Mouse (Mus musculus) MEL (cell line): Measurements from ENCODE around the gene Gm3594. TPM values are rescaled to one million over a fixed set of nuclear protein-coding genes. Genes with fewer than 3 reads are reported as not detected.
"Not testable (repeated sequence)": the region's sequence is repeated elsewhere in the genome, so short reads cannot be mapped to it uniquely, and the experiment has no call there.

Source experiments
- DNase-seq: peaks from one replicate; pipeline ENCODE4 v3.0.0; 2011; ENCODE audit warnings: low read depth, low spot score
- H3K27ac ChIP-seq: 2 replicates; pipeline ENCODE4 v1.5.1; 2012; ENCODE audit warnings: low read depth, mild to moderate bottlenecking, control low read depth, low read length, moderate library complexity; ENCODE audit not compliant: control insufficient read depth
- H3K27me3 ChIP-seq, 2 experiments: fragments of 150-350 bp in 1 of 2; sonication (generic) in 1 of 2; 2 replicates each; pipeline ENCODE4 v1.6.1; 2012; ENCODE audit warnings: low read length in 2 of 2, mild to moderate bottlenecking in 2 of 2, improper control_type of control experiment in 1 of 2, moderate library complexity in 1 of 2; ENCODE audit not compliant: insufficient read depth in 2 of 2, control insufficient read depth in 1 of 2
- H3K36me3 ChIP-seq, 2 experiments: 2 replicates each; pipeline ENCODE4 v1.6.1; 2012 to 2014; ENCODE audit warnings: low read length in 2 of 2, improper control_type of control experiment in 1 of 2, inconsistent platforms in 1 of 2, mild to moderate bottlenecking in 1 of 2; ENCODE audit not compliant: insufficient read depth in 2 of 2, control insufficient read depth in 1 of 2
- H3K4me1 ChIP-seq, 2 experiments: fragments of 150-350 bp in 1 of 2; sonication (generic) in 1 of 2; 2 replicates each; pipeline ENCODE4 v1.6.1; 2012; ENCODE audit warnings: low read length in 2 of 2, improper control_type of control experiment in 1 of 2, mild to moderate bottlenecking in 1 of 2; ENCODE audit not compliant: insufficient read depth in 2 of 2, control insufficient read depth in 1 of 2
- H3K4me3 ChIP-seq, 2 experiments: fragments of 150-350 bp in 1 of 2; sonication (generic) in 1 of 2; 2 replicates each; pipeline ENCODE4 v1.5.1; 2012; ENCODE audit warnings: low read depth in 2 of 2, low read length in 2 of 2, mild to moderate bottlenecking in 2 of 2, moderate library complexity in 2 of 2, control low read depth in 1 of 2, improper control_type of control experiment in 1 of 2; ENCODE audit not compliant: control insufficient read depth in 1 of 2, insufficient read depth in 1 of 2
- H3K79me2 ChIP-seq: 2 replicates; pipeline ENCODE4 v1.6.1; 2012; ENCODE audit warnings: mild to moderate bottlenecking, low read length, moderate library complexity; ENCODE audit not compliant: control insufficient read depth, poor library complexity, insufficient read depth
- H3K9ac ChIP-seq: 2 replicates; pipeline ENCODE4 v1.6.1; 2012; ENCODE audit warnings: low read depth, mild to moderate bottlenecking, control low read depth, low read length, moderate library complexity; ENCODE audit not compliant: control insufficient read depth, poor library complexity, severe bottlenecking
- H3K9me3 ChIP-seq: fragments of 150-350 bp; sonication (generic); replicated peaks from 2 replicates; pipeline ENCODE4 v1.6.1; 2012; ENCODE audit warnings: mild to moderate bottlenecking, low read length, improper control_type of control experiment, moderate library complexity; ENCODE audit not compliant: insufficient read depth
- polyA plus RNA-seq, 2 experiments: library from polyadenylated mRNA; stranded (reverse) in 1 of 2; unstranded in 1 of 2; fragments of >175 nt in 1 of 2; fragments of >200 nt in 1 of 2; gene quantifications; 2 replicates each; pipeline versions ENCODE4 v1.2.1 to v1.2.4; 2012; ENCODE audit warnings: low replicate concordance in 2 of 2, low read depth in 1 of 2; ENCODE audit not compliant: insufficient read length in 2 of 2, insufficient read depth in 1 of 2, missing spikeins in 1 of 2
- total RNA-seq: library from RNA; depleted of rRNA; stranded (reverse); fragments of 300-350 nt; gene quantifications from 2 replicates; pipeline ENCODE4 v1.2.3, GENCODE M21; 2012; rRNA removed

Gene Gm3594
- not detected in 2 replicates for total RNA-seq
- not detected for polyA plus RNA-seq

DNA sequence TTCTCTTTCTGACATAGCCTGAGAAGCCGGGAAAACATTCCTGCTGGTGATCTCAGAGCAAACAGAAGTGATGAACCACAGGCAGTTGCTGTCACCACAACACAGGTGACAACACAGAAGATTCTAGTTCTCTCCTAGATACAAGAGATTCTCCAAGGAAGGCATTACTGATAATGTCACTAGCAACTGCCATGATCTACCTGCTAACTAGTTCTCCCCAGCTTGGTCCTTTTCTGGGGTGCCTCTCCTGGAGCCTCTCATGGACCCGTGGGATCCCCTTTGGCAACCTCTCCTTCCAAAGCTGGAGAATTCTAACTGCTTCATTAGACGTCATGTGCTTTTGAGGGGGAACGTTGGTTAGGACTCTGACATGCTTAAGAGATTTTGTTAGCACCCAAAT is at the start of gene Gm3594:
TSS of gene Gm3594 (minus strand) at position 101 of the 400 bp plus-strand sequence.
- H3K36me3 ChIP-seq, DNase-seq, H3K4me1 ChIP-seq, H3K9me3 ChIP-seq, H3K27ac ChIP-seq, H3K4me3 ChIP-seq, H3K9ac ChIP-seq, H3K79me2 ChIP-seq, H3K27me3 ChIP-seq: not testable (repeated sequence)

DNA sequence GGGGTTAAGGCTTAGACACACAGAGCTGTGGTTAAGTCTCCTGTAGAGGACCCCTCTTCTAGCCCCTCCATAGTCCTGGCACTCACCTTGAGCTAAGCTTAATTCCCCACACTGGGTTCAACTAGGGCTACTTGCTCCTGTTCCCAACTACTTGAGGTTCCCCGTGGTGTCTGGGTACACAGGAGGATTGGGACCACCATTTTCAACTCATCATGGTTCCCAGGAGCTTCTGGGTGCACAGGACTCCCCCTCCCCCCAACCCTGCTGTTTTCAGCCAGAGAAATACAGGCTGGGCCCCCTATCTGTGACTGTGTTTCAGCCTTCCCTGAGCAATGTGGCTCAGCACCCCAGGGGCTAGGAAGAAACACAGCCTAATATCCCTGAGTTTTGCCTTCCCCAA is 41.9 kb upstream of the Gm3594 start:
- not testable (repeated sequence) for H3K79me2 ChIP-seq, H3K27me3 ChIP-seq, H3K9ac ChIP-seq, DNase-seq, H3K36me3 ChIP-seq, H3K4me1 ChIP-seq, H3K4me3 ChIP-seq, H3K9me3 ChIP-seq, H3K27ac ChIP-seq

DNA sequence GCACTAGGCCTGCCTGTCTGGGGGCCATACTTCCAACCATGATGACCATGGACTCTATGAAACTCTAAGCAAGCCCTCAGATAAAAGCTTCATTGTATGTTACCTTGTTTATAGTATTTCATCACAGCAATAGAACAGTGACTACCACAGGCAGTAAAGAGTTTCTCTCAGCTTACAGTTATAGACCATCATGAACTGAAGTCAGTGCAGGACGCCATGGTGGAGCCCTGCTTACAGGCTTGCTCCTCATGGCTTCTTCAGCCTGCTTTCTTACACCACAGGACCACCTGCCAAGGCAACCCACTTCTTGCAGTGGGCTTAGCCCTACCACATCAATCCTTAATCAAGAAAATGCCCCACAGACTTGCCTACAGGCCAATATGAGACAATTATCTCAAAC is 41.1 kb upstream of the Gm3594 start:
- not testable (repeated sequence) for H3K36me3 ChIP-seq, H3K27me3 ChIP-seq, DNase-seq, H3K4me3 ChIP-seq, H3K4me1 ChIP-seq, H3K27ac ChIP-seq, H3K79me2 ChIP-seq, H3K9ac ChIP-seq, H3K9me3 ChIP-seq

DNA sequence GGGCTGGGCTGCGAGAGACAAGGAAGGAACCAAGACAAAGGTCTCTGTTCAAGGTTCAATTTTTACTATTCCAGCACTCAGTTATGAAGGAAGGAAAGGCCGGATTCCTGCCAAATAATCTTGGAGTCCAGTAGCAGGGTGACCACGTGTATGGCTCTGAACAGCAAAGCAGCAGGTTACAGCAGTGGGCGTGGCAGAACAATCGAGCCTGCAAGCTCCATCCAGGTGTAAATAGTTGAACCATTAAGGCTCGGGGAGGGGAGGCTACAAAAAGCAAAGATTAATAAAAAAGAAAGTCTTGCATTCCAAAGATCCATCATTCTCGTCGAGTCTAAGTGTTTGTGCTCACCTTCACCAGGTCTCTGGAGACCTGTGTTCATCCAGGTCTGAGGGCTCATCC is 37.7 kb upstream of the Gm3594 start:
- not testable (repeated sequence) for H3K79me2 ChIP-seq, H3K9me3 ChIP-seq, H3K27ac ChIP-seq, H3K27me3 ChIP-seq, DNase-seq, H3K4me3 ChIP-seq, H3K9ac ChIP-seq, H3K36me3 ChIP-seq, H3K4me1 ChIP-seq

DNA sequence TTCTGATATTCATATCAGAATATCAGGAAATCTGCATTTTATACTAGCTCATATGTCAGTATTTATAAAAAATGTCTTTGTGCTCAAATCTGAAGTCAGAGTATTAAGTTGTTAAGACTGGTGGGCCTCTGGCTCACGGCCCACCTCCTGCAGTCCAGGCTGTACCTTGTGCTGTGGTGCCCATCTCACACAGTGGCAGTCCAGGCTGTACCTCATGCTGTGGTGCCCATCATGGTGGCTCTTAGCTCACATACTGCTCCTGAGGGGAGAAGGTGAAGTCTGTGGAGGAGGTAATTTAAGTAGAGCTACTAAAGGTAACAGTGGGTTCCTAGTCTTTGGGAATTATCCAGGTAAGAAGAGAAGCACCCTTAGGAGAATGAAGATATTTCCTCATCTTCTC is 27.4 kb upstream of the Gm3594 start:
- not testable (repeated sequence) for H3K27me3 ChIP-seq, H3K9me3 ChIP-seq, H3K4me3 ChIP-seq, H3K36me3 ChIP-seq, H3K79me2 ChIP-seq, H3K4me1 ChIP-seq, H3K9ac ChIP-seq, H3K27ac ChIP-seq, DNase-seq

DNA sequence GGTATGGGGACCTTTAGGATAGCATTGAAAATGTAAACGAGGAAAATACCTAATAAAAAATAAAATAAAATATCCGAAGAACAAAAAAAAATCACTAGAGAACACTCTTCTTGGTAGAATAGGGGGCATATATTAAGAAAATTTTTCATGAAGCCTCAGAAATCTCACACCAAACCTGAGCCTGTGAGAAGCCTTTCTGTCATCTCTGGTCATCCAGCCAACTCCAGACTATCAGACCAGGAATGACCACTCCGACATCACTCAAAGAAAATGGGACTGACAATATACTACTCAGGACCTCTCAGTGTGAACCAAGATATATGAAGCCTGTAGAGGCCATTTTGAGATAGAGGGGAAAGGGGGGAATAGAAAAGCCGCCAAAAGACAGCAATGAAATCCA is 3.6 kb downstream of the Gm3594 start:
- H3K9ac ChIP-seq, DNase-seq, H3K36me3 ChIP-seq, H3K9me3 ChIP-seq, H3K27ac ChIP-seq, H3K4me3 ChIP-seq, H3K4me1 ChIP-seq, H3K27me3 ChIP-seq, H3K79me2 ChIP-seq: not testable (repeated sequence)

DNA sequence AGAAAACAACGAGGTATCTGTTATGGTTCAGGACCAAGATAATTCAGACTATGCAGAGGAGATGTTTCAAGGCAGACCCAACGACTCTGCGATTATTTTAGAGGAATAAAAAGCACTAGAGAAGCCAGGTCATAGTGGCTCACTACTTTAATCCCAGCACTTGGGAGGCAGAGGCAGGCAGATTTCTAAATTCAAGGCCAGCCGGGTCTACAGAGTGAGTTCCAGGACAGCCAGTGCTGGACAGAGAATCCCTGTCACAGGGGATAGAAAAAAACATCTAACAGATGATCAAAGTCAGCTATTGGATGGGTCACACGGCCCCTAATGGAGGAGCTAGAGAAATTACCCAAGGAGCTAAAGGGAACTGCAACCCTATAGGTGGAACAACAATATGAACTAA is 4.2 kb downstream of the Gm3594 start:
- not testable (repeated sequence) for H3K4me3 ChIP-seq, DNase-seq, H3K4me1 ChIP-seq, H3K36me3 ChIP-seq, H3K9me3 ChIP-seq, H3K79me2 ChIP-seq, H3K27me3 ChIP-seq, H3K9ac ChIP-seq, H3K27ac ChIP-seq
